Mouse (Mus musculus) stomach, postnatal 0 days (tissue): Measurements from ENCODE around the gene Fgfr2. TPM values are rescaled to one million over a fixed set of nuclear protein-coding genes. Genes with fewer than 3 reads are reported as not detected.

Source experiments
- ATAC-seq: fragments of 200-750 bp; cut with Nextera tagmentation; 2 replicates; pipeline ENCODE4 v1.8.0; 2017; ENCODE audit not compliant: low FRiP score, low TSS enrichment
- DNase-seq: peaks from one replicate; pipeline ENCODE4 v3.0.0-alpha.2; 2016; ENCODE audit warnings: low spot score
- H3K27ac ChIP-seq: fragments of 300-500 bp; sonication (generic); replicated peaks from 2 replicates; pipeline ENCODE4 v1.5.1; 2014; ENCODE audit warnings: mild to moderate bottlenecking, control low read depth
- H3K27me3 ChIP-seq: fragments of 300-500 bp; sonication (generic); 2 replicates; pipeline ENCODE4 v1.6.1; 2014; ENCODE audit warnings: low read length; ENCODE audit not compliant: control insufficient read depth, insufficient read depth
- H3K36me3 ChIP-seq: fragments of 300-500 bp; sonication (generic); 2 replicates; pipeline ENCODE4 v1.6.1; 2014; ENCODE audit warnings: low read length, mixed read lengths; ENCODE audit not compliant: control insufficient read depth, insufficient read depth
- H3K4me1 ChIP-seq: fragments of 300-500 bp; sonication (generic); replicated peaks from 2 replicates; pipeline ENCODE4 v1.6.1; 2014; ENCODE audit warnings: antibody characterized with exemption; ENCODE audit not compliant: control insufficient read depth, insufficient read depth
- H3K4me2 ChIP-seq: fragments of 300-500 bp; sonication (generic); replicated peaks from 2 replicates; pipeline ENCODE4 v1.6.1; 2014; ENCODE audit warnings: low read depth, mild to moderate bottlenecking, control low read depth, moderate library complexity
- H3K4me3 ChIP-seq: fragments of 300-500 bp; sonication (generic); 2 replicates; pipeline ENCODE4 v1.5.1; 2014; ENCODE audit warnings: low read depth, low read length, control low read depth
- H3K9ac ChIP-seq: fragments of 300-500 bp; sonication (generic); 2 replicates; pipeline ENCODE4 v1.6.1; 2014; ENCODE audit warnings: mild to moderate bottlenecking, low read length, control low read depth, mixed read lengths
- H3K9me3 ChIP-seq: fragments of 300-500 bp; sonication (generic); 2 replicates; pipeline ENCODE4 v1.6.1; 2016; ENCODE audit warnings: low read length; ENCODE audit not compliant: control insufficient read depth
- CTCF ChIP-seq: IDR thresholded peaks from 2 replicates; pipeline ENCODE4 v1.5.1; 2016; ENCODE audit warnings: antibody characterized with exemption, low read depth, mild to moderate bottlenecking, moderate library complexity
- EP300 ChIP-seq: optimal IDR thresholded peaks from 2 replicates; pipeline ENCODE3; 2016; ENCODE audit warnings: antibody characterized with exemption
- WGBS: fragments of 180-500 bp; shearing (Covaris S2); extraction: QIAGEN DNeasy Blood & Tissue Kit; methylation state at CpG from one replicate; pipeline ENCODE4 v1.1.7; 2014; 5-methylcytosine and 5-hydroxymethylcytosine counted together
- polyA plus RNA-seq: library from polyadenylated mRNA; unstranded; fragments of >200 nt; fragmentation: Nextera tagmentation; extraction: Ambion mirVana; gene quantifications from 2 replicates; pipeline ENCODE4 v1.2.1, GENCODE M21; 2015

Fgfr2 gene
- polyA plus RNA-seq, 1 experiment from 2014 or later: 60.8 TPM

DNA sequence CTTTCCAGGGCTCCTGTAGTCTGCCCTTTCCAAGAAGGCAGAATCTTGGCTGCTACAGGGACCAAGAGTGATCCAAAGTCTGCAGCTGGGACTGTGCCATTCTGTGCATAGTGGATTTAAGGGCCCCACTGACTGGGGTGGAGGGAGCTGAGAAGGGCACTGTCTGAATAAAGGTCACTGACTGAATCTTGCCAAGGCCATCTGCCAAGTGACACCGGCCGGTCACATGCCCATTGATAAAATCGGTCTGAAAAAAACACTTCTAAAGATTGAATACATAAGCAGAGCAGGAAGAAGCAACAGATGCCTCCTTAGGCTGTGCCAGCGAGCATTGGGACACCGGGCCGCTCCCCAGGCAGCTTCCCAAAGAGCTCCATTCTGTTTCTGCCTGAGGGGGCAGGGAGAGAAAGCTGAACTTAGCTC is 969.4 kb downstream of the Fgfr2 start:
- no peaks in the 10 kb centered on the region for H3K9me3 ChIP-seq
- ATAC-seq: no peak
- no peak for TF ChIP-seq EP300
- no peak for TF ChIP-seq CTCF
- peak; percentile 14 for DNase-seq
- H3K36me3 ChIP-seq: no peaks in the 10 kb centered on the region
- H3K9ac ChIP-seq: 0 out of 2 replicates have a peak overlapping the region, but pooled peaks have one; percentile 54
- no peaks in the 10 kb centered on the region for H3K4me1 ChIP-seq
- peak overlapping the region; percentile 64 for H3K4me2 ChIP-seq
- peak overlapping the region; percentile 38 for H3K4me3 ChIP-seq
- H3K27ac ChIP-seq: no peak overlapping the region
- WGBS: 42% methylated on average over 6 of the region's 6 CpGs
- H3K27me3 ChIP-seq: no peaks in the 10 kb centered on the region; the same call in 1 of the 2 replicates

- no peak overlapping the region for H3K27ac ChIP-seq
- TF ChIP-seq CTCF (no peak), EP300 (no peak)
- H3K4me1 ChIP-seq: no peaks in the 10 kb centered on the region
- H3K27me3 ChIP-seq: no peaks in the 10 kb centered on the region
- H3K9me3 ChIP-seq: no peaks in the 10 kb centered on the region
- no peak for DNase-seq
- H3K36me3 ChIP-seq: no peaks in the 10 kb centered on the region
- no peak overlapping the region for H3K9ac ChIP-seq
- WGBS: 65% methylated on average over 15 of the region's 15 CpGs
- no peak overlapping the region for H3K4me2 ChIP-seq
- no peak for ATAC-seq
- H3K4me3 ChIP-seq: no peak overlapping the region
Measured at GRCm38 (mm10) chr7:132145227-132145800, 977.8 kb downstream of the Fgfr2 start.

DNA sequence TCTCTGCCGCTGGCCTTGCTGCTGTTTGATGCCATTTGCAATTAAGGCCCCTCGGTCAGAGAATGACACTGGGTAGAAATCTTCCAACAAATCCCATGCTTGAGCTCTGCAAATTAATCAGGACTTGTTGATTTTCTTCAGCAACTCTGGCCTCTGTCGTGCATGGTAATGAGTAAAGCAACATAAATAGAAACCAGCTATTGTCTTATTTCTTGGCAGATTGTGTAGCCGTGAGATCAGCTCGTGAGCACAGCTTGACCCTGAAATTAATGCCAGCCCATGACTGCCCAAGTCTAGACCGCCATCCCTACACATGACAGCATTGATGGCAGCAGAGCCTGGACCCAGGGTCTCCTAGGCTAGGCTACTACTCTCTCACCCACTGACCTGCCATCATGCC is 994.5 kb downstream of the Fgfr2 start:
- Histone ChIP-seq H3K4me2 (no peak overlapping the region), H3K4me3 (no peak overlapping the region), H3K27me3 (no peaks in the 10 kb centered on the region), H3K27ac (no peak overlapping the region), H3K9me3 (no peaks in the 10 kb centered on the region), H3K4me1 (no peaks in the 10 kb centered on the region), H3K9ac (no peak overlapping the region), H3K36me3 (no peaks in the 10 kb centered on the region)
- 84% methylated on average over 6 of the region's 6 CpGs for WGBS
- ATAC-seq (no peak), DNase-seq (no peak)
- TF ChIP-seq EP300: no peak
- TF ChIP-seq CTCF: no peak

DNA sequence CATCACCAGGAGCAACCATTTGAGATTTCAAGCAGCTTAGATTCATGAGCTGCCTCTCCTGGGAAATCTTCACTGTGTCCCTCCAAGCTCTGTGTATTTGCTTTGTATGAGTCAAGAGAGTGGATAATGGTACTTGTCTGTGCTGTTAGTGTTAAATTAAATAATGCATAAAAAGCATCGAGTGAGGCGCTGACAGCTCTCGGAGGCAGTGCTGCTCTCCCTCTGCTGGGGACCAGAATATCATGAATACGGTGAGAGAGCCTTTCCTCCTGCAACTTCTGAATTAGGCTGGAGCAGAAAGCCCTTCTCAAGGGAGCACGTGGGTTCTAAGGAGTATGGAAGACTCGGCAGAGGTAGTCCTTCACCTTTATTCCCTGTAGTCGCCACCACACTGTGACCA is 998.2 kb downstream of the Fgfr2 start:
- no peak overlapping the region for H3K9ac ChIP-seq
- 67% methylated on average over 7 of the region's 7 CpGs for WGBS
- H3K27ac ChIP-seq: no peak overlapping the region
- H3K4me1 ChIP-seq: no peaks in the 10 kb centered on the region
- H3K4me2 ChIP-seq: no peak overlapping the region
- no peaks in the 10 kb centered on the region for H3K9me3 ChIP-seq
- no peaks in the 10 kb centered on the region for H3K36me3 ChIP-seq
- no peaks in the 10 kb centered on the region for H3K27me3 ChIP-seq
- no peak overlapping the region for H3K4me3 ChIP-seq
- DNase-seq: no peak
- ATAC-seq: no peak
- no peak for TF ChIP-seq EP300
- no peak for TF ChIP-seq CTCF

- Histone ChIP-seq H3K4me1 (no peaks in the 10 kb centered on the region), H3K4me2 (no peak overlapping the region), H3K36me3 (no peaks in the 10 kb centered on the region), H3K27me3 (no peaks in the 10 kb centered on the region), H3K4me3 (no peak overlapping the region), H3K27ac (no peak overlapping the region), H3K9ac (no peak overlapping the region), H3K9me3 (no peaks in the 10 kb centered on the region)
- TF ChIP-seq CTCF: no peak
- TF ChIP-seq EP300: no peak
- DNase-seq: no peak
- no peak for ATAC-seq
- WGBS: 74% methylated on average over 7 of the region's 7 CpGs
Measured at GRCm38 (mm10) chr7:132123211-132123610, 999.9 kb downstream of the Fgfr2 start.

DNA sequence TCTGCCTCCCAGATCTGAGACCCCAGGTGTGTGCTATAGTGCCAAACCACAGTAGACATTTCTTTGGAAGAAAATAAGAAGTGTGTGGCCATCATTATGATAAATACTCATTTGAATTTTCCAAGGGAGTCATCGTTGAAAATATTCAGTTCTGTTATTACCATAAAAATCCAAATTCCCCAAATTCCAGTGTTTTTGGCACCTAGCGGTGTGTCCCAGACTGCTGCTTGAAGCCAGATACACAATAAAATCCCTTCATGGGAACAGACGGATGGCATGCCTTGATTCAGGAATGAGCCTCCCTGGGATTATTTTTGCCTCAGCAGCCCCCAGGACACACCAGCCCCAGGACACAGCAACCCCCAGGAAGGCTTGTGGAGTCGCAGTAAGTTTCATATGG is 1003.3 kb downstream of the Fgfr2 start:
- H3K4me1 ChIP-seq: no peaks in the 10 kb centered on the region
- ATAC-seq (no peak), DNase-seq (no peak)
- no peak overlapping the region for H3K9ac ChIP-seq
- H3K36me3 ChIP-seq: no peaks in the 10 kb centered on the region
- H3K9me3 ChIP-seq: no peaks in the 10 kb centered on the region
- no peak overlapping the region for H3K4me3 ChIP-seq
- H3K27ac ChIP-seq: no peak overlapping the region
- WGBS: 82% methylated on average over 4 of the region's 4 CpGs
- H3K4me2 ChIP-seq: no peak overlapping the region
- no peaks in the 10 kb centered on the region for H3K27me3 ChIP-seq
- TF ChIP-seq EP300 (no peak), CTCF (no peak)
